Mouse (Mus musculus) lung, postnatal 0 days (tissue): ENCODE measurements at regions not wholly inside any gene's neighbourhood (a gene's known extent, or its start where the extent isn't known, plus 50 kb on each side); places are given as distances from the start of the nearest gene placed in this dataset.
A peak's percentile ranks its signal among the peaks of the same experiment; 100 is the strongest.

Experiments used
- ATAC-seq: fragments of 200-750 bp; cut with Nextera tagmentation; 2 replicates; pipeline ENCODE4 v1.8.0; 2017; ENCODE audit warnings: moderate library complexity
- DNase-seq: peaks from one replicate; pipeline ENCODE4 v3.0.0-alpha.2; 2016; ENCODE audit warnings: low spot score
- H3K27ac ChIP-seq: fragments of 300-500 bp; sonication (generic); 2 replicates; pipeline ENCODE4 v1.5.1; 2014; ENCODE audit warnings: antibody characterized with exemption, mild to moderate bottlenecking, low read length, mixed read lengths
- H3K27me3 ChIP-seq: fragments of 300-500 bp; sonication (generic); replicated peaks from 2 replicates; pipeline ENCODE4 v1.6.1; 2014; ENCODE audit warnings: low read length, mixed read lengths; ENCODE audit not compliant: insufficient read depth
- H3K36me3 ChIP-seq: fragments of 300-500 bp; sonication (generic); 2 replicates; pipeline ENCODE4 v1.6.1; 2014; ENCODE audit warnings: low read length, mixed read lengths; ENCODE audit not compliant: insufficient read depth
- H3K4me1 ChIP-seq: fragments of 300-500 bp; sonication (generic); 2 replicates; pipeline ENCODE4 v1.6.1; 2014; ENCODE audit warnings: antibody characterized with exemption, low read depth, low read length, mixed read lengths; ENCODE audit not compliant: insufficient read depth
- H3K4me2 ChIP-seq: fragments of 300-500 bp; sonication (generic); replicated peaks from 2 replicates; pipeline ENCODE4 v1.6.1; 2014; ENCODE audit warnings: low read depth, mild to moderate bottlenecking, low read length, moderate library complexity, mixed read lengths
- H3K4me3 ChIP-seq: fragments of 300-500 bp; sonication (generic); 2 replicates; pipeline ENCODE4 v1.5.1; 2014; ENCODE audit warnings: low read depth, low read length
- H3K9ac ChIP-seq: fragments of 300-500 bp; sonication (generic); replicated peaks from 2 replicates; pipeline ENCODE4 v1.6.1; 2014; ENCODE audit warnings: low read depth, mild to moderate bottlenecking
- H3K9me3 ChIP-seq: fragments of 300-500 bp; sonication (generic); 2 replicates; pipeline ENCODE4 v1.6.1; 2016; ENCODE audit warnings: low read length, mixed read lengths
- CTCF ChIP-seq: IDR thresholded peaks from 2 replicates; pipeline ENCODE4 v1.5.1; 2016; ENCODE audit warnings: antibody characterized with exemption, mild to moderate bottlenecking
- EP300 ChIP-seq: IDR thresholded peaks from 2 replicates; pipeline ENCODE4 v1.6.1; 2016; ENCODE audit warnings: antibody characterized with exemption, mild to moderate bottlenecking, control low read depth
- WGBS: fragments of 180-500 bp; shearing (Covaris S2); extraction: QIAGEN DNeasy Blood & Tissue Kit; methylation state at CpG from one replicate; pipeline ENCODE4 v1.1.7; 2014; 5-methylcytosine and 5-hydroxymethylcytosine counted together

DNA sequence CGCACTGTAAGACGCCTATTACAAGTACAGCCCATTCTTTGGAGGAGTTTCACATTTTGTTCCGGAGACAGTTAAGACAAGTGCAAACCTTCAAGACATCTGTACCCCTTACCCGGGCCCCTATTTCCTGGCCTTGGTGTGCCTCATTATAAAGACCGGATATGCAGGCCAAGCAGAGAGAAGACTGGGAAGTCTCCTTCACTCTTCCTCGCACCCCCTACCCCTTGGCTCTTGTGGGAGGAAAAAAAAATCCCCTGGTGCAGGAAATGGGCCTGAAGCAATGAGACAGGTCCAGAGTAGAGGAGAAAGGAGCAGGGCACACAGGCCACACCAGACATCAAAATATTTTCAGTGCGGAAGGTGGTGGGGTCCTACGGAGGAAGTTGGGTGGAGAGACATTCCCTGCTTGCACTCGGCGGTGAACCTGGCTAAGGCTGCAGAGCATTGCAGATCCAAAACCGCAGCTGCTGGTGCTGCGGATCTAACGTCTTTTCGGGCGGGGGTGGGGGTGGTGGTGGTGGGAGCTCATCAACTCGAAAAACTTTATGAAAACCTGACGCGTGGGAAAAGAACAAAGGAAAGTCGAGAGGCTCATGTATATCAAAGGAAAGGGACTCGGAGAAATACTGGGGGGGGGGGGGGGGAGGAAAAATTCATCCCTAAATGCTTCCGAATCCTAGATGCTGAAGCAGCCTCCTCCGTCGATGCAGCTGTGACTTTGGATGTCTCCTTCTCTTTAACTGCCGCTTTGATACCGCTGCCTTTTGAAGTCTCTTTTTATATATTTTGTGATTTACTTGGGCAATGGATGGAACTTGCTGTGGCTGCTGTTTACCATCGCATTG is 72.6 kb downstream of the S1pr1 start:
- Histone ChIP-seq H3K27ac (peak overlapping the region; percentile 74), H3K27me3 (no peaks in the 10 kb centered on the region), H3K4me2 (peak overlapping the region; percentile 59), H3K36me3 (no peaks in the 10 kb centered on the region), H3K4me3 (peak overlapping the region; percentile 31), H3K9me3 (no peaks in the 10 kb centered on the region), H3K9ac (0 out of 2 replicates have a peak overlapping the region, but pooled peaks have one; percentile 1), H3K4me1 (no peaks in the 10 kb centered on the region)
- ATAC-seq (peak; percentile 68), DNase-seq (peak; percentile 53)
- TF ChIP-seq CTCF (no peak), EP300 (no peak)
- 3% methylated on average over 25 of the region's 26 CpGs for WGBS

- Histone ChIP-seq H3K27ac (peak overlapping the region; percentile 27; the same call in 1 of the 2 replicates), H3K4me1 (no peaks in the 10 kb centered on the region), H3K4me3 (no peak overlapping the region), H3K27me3 (no peaks in the 10 kb centered on the region), H3K9me3 (no peaks in the 10 kb centered on the region), H3K9ac (no peak overlapping the region), H3K36me3 (no peaks in the 10 kb centered on the region), H3K4me2 (peak overlapping the region; percentile 59; the same call in 1 of the 2 replicates)
- TF ChIP-seq CTCF (no peak), EP300 (peak; percentile 83)
- peak; percentile 84 for ATAC-seq
- WGBS, result 15% methylated on average over 6 of the region's 6 CpGs
- peak; percentile 54 for DNase-seq
These were observed 73.5 kb downstream of the S1pr1 start for GRCm38 (mm10) chr3:115641411-115641810.

GRCm38 (mm10) chr3:115635487-115635886 is 79.4 kb downstream of the S1pr1 start:
- H3K27ac ChIP-seq, result no peak overlapping the region

GRCm38 (mm10) chr3:115635081-115635480 is 79.8 kb downstream of the S1pr1 start:
- Histone ChIP-seq H3K9me3 (no peaks in the 10 kb centered on the region), H3K27me3 (no peaks in the 10 kb centered on the region), H3K4me1 (no peaks in the 10 kb centered on the region), H3K4me2 (no peak overlapping the region), H3K27ac (no peak overlapping the region), H3K4me3 (no peak overlapping the region), H3K36me3 (no peaks in the 10 kb centered on the region), H3K9ac (no peak overlapping the region)
- DNase-seq, result no peak
- TF ChIP-seq CTCF (no peak), EP300 (no peak)
- WGBS, result 89% methylated on average over 5 of the region's 5 CpGs
- ATAC-seq, result no peak

More at GRCm38 (mm10) chr3:115635487-115635886, 79.4 kb downstream of the S1pr1 start:
- Histone ChIP-seq H3K36me3 (no peaks in the 10 kb centered on the region), H3K4me3 (no peak overlapping the region), H3K4me2 (no peak overlapping the region), H3K9ac (no peak overlapping the region), H3K9me3 (no peaks in the 10 kb centered on the region), H3K4me1 (no peaks in the 10 kb centered on the region), H3K27me3 (no peaks in the 10 kb centered on the region)
- TF ChIP-seq CTCF (no peak), EP300 (no peak)
- ATAC-seq (no peak), DNase-seq (no peak)
- 82% methylated on average over 4 of the region's 4 CpGs for WGBS

GRCm38 (mm10) chr3:115632417-115632743 is 82.5 kb downstream of the S1pr1 start:
- TF ChIP-seq CTCF, result no peak
- H3K4me2 ChIP-seq, result no peak overlapping the region
- H3K36me3 ChIP-seq, result no peaks in the 10 kb centered on the region
- H3K9me3 ChIP-seq, result no peaks in the 10 kb centered on the region
- no peak overlapping the region for H3K27ac ChIP-seq
- ATAC-seq (no peak), DNase-seq (no peak)
- no peaks in the 10 kb centered on the region for H3K27me3 ChIP-seq
- H3K4me3 ChIP-seq, result no peak overlapping the region
- WGBS, result 68% methylated on average over 4 of the region's 4 CpGs
- H3K4me1 ChIP-seq, result no peaks in the 10 kb centered on the region
- H3K9ac ChIP-seq, result no peak overlapping the region

DNA sequence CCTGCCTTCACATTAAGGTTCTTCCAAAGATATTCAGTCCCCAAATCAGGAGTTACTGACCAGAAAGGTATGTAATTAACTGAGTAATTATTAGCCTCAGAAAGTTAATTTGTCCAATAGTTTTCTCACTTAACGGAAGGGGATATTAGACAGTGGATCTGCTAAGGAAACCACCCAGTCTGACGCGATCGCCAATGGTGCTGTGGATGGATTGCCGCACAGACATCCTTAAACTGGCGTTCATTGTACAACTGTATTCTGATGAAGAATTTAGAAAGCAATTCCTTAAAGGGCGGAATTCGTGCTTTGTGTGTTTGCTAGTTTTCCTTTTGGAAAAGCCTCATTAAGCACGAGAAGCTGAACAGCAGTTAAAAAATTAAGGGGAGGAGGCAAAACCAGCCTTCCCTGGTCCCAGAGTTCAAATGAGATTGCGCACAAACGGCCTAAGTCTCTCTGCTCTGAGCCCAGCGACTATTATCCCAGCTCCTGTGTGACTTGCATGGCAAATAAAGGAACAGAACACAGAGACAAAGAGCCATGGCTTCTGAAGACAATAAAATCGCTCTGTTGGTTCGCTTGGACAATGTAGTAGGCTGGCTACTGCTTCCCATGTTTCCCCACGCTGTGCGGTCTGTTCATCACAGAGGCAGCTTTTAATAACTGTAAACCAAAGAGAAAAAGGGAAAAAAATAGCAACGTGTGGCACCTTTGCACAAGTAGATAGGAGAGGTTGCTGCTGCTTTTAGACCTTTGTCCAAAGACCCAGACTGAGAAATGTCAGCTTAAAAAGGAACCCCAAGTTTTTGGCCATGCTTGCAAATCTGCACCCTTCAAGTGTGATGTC is 83.1 kb downstream of the S1pr1 start:
- Histone ChIP-seq H3K9ac (no peak overlapping the region), H3K4me2 (no peak overlapping the region), H3K27me3 (no peaks in the 10 kb centered on the region), H3K9me3 (no peaks in the 10 kb centered on the region), H3K4me1 (no peaks in the 10 kb centered on the region), H3K36me3 (no peaks in the 10 kb centered on the region), H3K27ac (no peak overlapping the region), H3K4me3 (no peak overlapping the region)
- TF ChIP-seq CTCF, result no peak
- no peak for TF ChIP-seq EP300
- WGBS, result 88% methylated on average over 17 of the region's 17 CpGs
- DNase-seq (no peak), ATAC-seq (no peak)
